Mouse (Mus musculus): ENCODE measurements at regions not wholly inside any gene's neighbourhood (a gene's known extent, or its start where the extent isn't known, plus 50 kb on each side); places are given as distances from the start of the nearest gene placed in this dataset.
A peak's percentile ranks its signal among the peaks of the same experiment; 100 is the strongest.

- H3K27me3 ChIP-seq: no peaks in the 10 kb centered on the region
- no peak overlapping the region for H3K27ac ChIP-seq (replicated peaks)
- no peak overlapping the region for H3K4me2 ChIP-seq (replicated peaks)
- H3K4me1 ChIP-seq: peaks cover 4% of the 10 kb centered on the region; the same call in 1 of the 2 replicates
- H3K9ac ChIP-seq (replicated peaks): no peak overlapping the region
- 51% methylated on average over 6 of the region's 6 CpGs for WGBS
- no peak for ATAC-seq (replicated peaks)
- H3K4me3 ChIP-seq: no peak overlapping the region
- no peaks in the 10 kb centered on the region for H3K9me3 ChIP-seq
- no peaks in the 10 kb centered on the region for H3K36me3 ChIP-seq
Observed at GRCm38 (mm10) chr7:72027006-72027405, 279.4 kb downstream of the Mctp2 start.

GRCm38 (mm10) chr7:72009115-72009514 lies 297.3 kb downstream of the Mctp2 start:
- Histone ChIP-seq H3K27ac (replicated peaks) (no peak overlapping the region), H3K9ac (replicated peaks) (no peak overlapping the region), H3K4me2 (replicated peaks) (no peak overlapping the region), H3K27me3 (no peaks in the 10 kb centered on the region), H3K4me3 (no peak overlapping the region), H3K36me3 (no peaks in the 10 kb centered on the region), H3K9me3 (no peaks in the 10 kb centered on the region), H3K4me1 (no peaks in the 10 kb centered on the region)
- ATAC-seq (replicated peaks): no peak
- WGBS: 93% methylated on average over 11 of the region's 11 CpGs

- no peaks in the 10 kb centered on the region for H3K27me3 ChIP-seq
- H3K4me1 ChIP-seq: no peaks in the 10 kb centered on the region
- WGBS: 58% methylated on average over 3 of the region's 3 CpGs
- no peaks in the 10 kb centered on the region for H3K9me3 ChIP-seq
- H3K27ac ChIP-seq (replicated peaks): no peak overlapping the region
- no peaks in the 10 kb centered on the region for H3K36me3 ChIP-seq
- ATAC-seq (replicated peaks): no peak
- H3K9ac ChIP-seq (replicated peaks): no peak overlapping the region
- H3K4me3 ChIP-seq: no peak overlapping the region
- H3K4me2 ChIP-seq (replicated peaks): no peak overlapping the region
Observed at GRCm38 (mm10) chr7:72004311-72004710, 302.1 kb downstream of the Mctp2 start.

GRCm38 (mm10) chr7:71992526-71992925 lies 313.9 kb downstream of the Mctp2 start:
- no peak overlapping the region for H3K4me2 ChIP-seq (replicated peaks)
- no peak overlapping the region for H3K9ac ChIP-seq (replicated peaks)
- WGBS: 93% methylated on average over 3 of the region's 3 CpGs
- H3K4me3 ChIP-seq: no peak overlapping the region
- no peak overlapping the region for H3K27ac ChIP-seq (replicated peaks)
- H3K4me1 ChIP-seq: no peaks in the 10 kb centered on the region
- no peaks in the 10 kb centered on the region for H3K27me3 ChIP-seq
- ATAC-seq (replicated peaks): no peak
- H3K9me3 ChIP-seq: no peaks in the 10 kb centered on the region
- no peaks in the 10 kb centered on the region for H3K36me3 ChIP-seq

GRCm38 (mm10) chr7:71991835-71992234 lies 314.6 kb downstream of the Mctp2 start:
- no peak overlapping the region for H3K4me2 ChIP-seq (replicated peaks)
- no peaks in the 10 kb centered on the region for H3K36me3 ChIP-seq
- 98% methylated on average over 3 of the region's 3 CpGs for WGBS
- H3K27ac ChIP-seq (replicated peaks): no peak overlapping the region
- no peaks in the 10 kb centered on the region for H3K9me3 ChIP-seq
- no peak overlapping the region for H3K4me3 ChIP-seq
- no peak overlapping the region for H3K9ac ChIP-seq (replicated peaks)
- ATAC-seq (replicated peaks): no peak
- no peaks in the 10 kb centered on the region for H3K4me1 ChIP-seq
- no peaks in the 10 kb centered on the region for H3K27me3 ChIP-seq

GRCm38 (mm10) chr7:71991206-71991605 lies 315.2 kb downstream of the Mctp2 start:
- Histone ChIP-seq H3K27ac (replicated peaks) (no peak overlapping the region), H3K4me1 (no peaks in the 10 kb centered on the region), H3K27me3 (no peaks in the 10 kb centered on the region), H3K36me3 (no peaks in the 10 kb centered on the region), H3K9me3 (no peaks in the 10 kb centered on the region), H3K9ac (replicated peaks) (no peak overlapping the region), H3K4me3 (no peak overlapping the region), H3K4me2 (replicated peaks) (no peak overlapping the region)
- no peak for ATAC-seq (replicated peaks)
- WGBS: 94% methylated on average over 4 of the region's 4 CpGs

GRCm38 (mm10) chr7:71966015-71966414 lies 340.4 kb downstream of the Mctp2 start:
- Histone ChIP-seq H3K4me1 (peaks cover 4% of the 10 kb centered on the region), H3K9me3 (no peaks in the 10 kb centered on the region), H3K27me3 (no peaks in the 10 kb centered on the region), H3K4me2 (replicated peaks) (no peak overlapping the region), H3K9ac (replicated peaks) (no peak overlapping the region), H3K27ac (replicated peaks) (no peak overlapping the region), H3K4me3 (no peak overlapping the region), H3K36me3 (no peaks in the 10 kb centered on the region)
- ATAC-seq (replicated peaks): no peak
- WGBS: 81% methylated on average over 4 of the region's 4 CpGs

GRCm38 (mm10) chr7:71963456-71963855 lies 343.0 kb downstream of the Mctp2 start:
- Histone ChIP-seq H3K36me3 (no peaks in the 10 kb centered on the region), H3K27me3 (no peaks in the 10 kb centered on the region), H3K27ac (replicated peaks) (no peak overlapping the region), H3K4me2 (replicated peaks) (no peak overlapping the region), H3K4me1 (peaks cover 10% of the 10 kb centered on the region), H3K4me3 (no peak overlapping the region), H3K9me3 (no peaks in the 10 kb centered on the region), H3K9ac (replicated peaks) (no peak overlapping the region)
- 76% methylated on average over 4 of the region's 4 CpGs for WGBS
- ATAC-seq (replicated peaks): no peak

- no peak for ATAC-seq (replicated peaks)
- Histone ChIP-seq H3K36me3 (no peaks in the 10 kb centered on the region), H3K4me1 (peaks cover 10% of the 10 kb centered on the region), H3K9me3 (no peaks in the 10 kb centered on the region), H3K27me3 (no peaks in the 10 kb centered on the region), H3K4me2 (replicated peaks) (no peak overlapping the region), H3K27ac (replicated peaks) (no peak overlapping the region), H3K9ac (replicated peaks) (no peak overlapping the region), H3K4me3 (no peak overlapping the region)
- 93% methylated on average over 3 of the region's 3 CpGs for WGBS
Observed at GRCm38 (mm10) chr7:71962851-71963250, 343.6 kb downstream of the Mctp2 start.

GRCm38 (mm10) chr7:71960453-71961230 lies 345.8 kb downstream of the Mctp2 start:
- Histone ChIP-seq H3K9ac (replicated peaks) (peak overlapping the region; percentile 25; the same call in 1 of the 2 replicates), H3K4me3 (peak overlapping the region; percentile 20), H3K36me3 (no peaks in the 10 kb centered on the region), H3K27ac (replicated peaks) (0 out of 2 replicates have a peak overlapping the region, but pooled peaks have one; percentile 13), H3K4me2 (replicated peaks) (peak overlapping the region; percentile 38), H3K27me3 (no peaks in the 10 kb centered on the region), H3K9me3 (no peaks in the 10 kb centered on the region), H3K4me1 (peaks cover 10% of the 10 kb centered on the region)
- ATAC-seq (replicated peaks): peak; percentile 69
- WGBS: 3% methylated on average over 11 of the region's 11 CpGs

GRCm38 (mm10) chr7:71946548-71946947 lies 359.9 kb downstream of the Mctp2 start:
- Histone ChIP-seq H3K27ac (replicated peaks) (no peak overlapping the region), H3K27me3 (no peaks in the 10 kb centered on the region), H3K4me3 (no peak overlapping the region), H3K4me1 (peaks cover 21% of the 10 kb centered on the region), H3K9me3 (no peaks in the 10 kb centered on the region), H3K9ac (replicated peaks) (no peak overlapping the region), H3K4me2 (replicated peaks) (no peak overlapping the region), H3K36me3 (no peaks in the 10 kb centered on the region)
- no peak for ATAC-seq (replicated peaks)
- 83% methylated on average over 6 of the region's 6 CpGs for WGBS

- Histone ChIP-seq H3K4me2 (replicated peaks) (peak overlapping the region; percentile 30), H3K27ac (replicated peaks) (peak overlapping the region; percentile 65; the same call in 1 of the 2 replicates), H3K4me1 (peaks cover 23% of the 10 kb centered on the region), H3K36me3 (no peaks in the 10 kb centered on the region), H3K9me3 (no peaks in the 10 kb centered on the region), H3K27me3 (no peaks in the 10 kb centered on the region), H3K9ac (replicated peaks) (0 out of 2 replicates have a peak overlapping the region, but pooled peaks have one; percentile 22), H3K4me3 (no peak overlapping the region; the same call in 1 of the 2 replicates)
- ATAC-seq (replicated peaks): peak; percentile 56
- 31% methylated on average over 16 of the region's 16 CpGs for WGBS
Observed at GRCm38 (mm10) chr7:71943078-71944042, 363.0 kb downstream of the Mctp2 start.

All from forebrain, embryonic 15.5 days (tissue).